Mouse (Mus musculus): ENCODE results near the gene Epb41. TPM values are rescaled to one million over a fixed set of nuclear protein-coding genes. Genes with fewer than 3 reads are reported as not detected.
A peak's percentile ranks its signal among the peaks of the same experiment; 100 is the strongest.

Epb41 gene
- 196 and 232 TPM in 2 replicates for polyA plus RNA-seq (2015; fragmentation: Nextera tagmentation; extraction: Ambion mirVana)

DNA sequence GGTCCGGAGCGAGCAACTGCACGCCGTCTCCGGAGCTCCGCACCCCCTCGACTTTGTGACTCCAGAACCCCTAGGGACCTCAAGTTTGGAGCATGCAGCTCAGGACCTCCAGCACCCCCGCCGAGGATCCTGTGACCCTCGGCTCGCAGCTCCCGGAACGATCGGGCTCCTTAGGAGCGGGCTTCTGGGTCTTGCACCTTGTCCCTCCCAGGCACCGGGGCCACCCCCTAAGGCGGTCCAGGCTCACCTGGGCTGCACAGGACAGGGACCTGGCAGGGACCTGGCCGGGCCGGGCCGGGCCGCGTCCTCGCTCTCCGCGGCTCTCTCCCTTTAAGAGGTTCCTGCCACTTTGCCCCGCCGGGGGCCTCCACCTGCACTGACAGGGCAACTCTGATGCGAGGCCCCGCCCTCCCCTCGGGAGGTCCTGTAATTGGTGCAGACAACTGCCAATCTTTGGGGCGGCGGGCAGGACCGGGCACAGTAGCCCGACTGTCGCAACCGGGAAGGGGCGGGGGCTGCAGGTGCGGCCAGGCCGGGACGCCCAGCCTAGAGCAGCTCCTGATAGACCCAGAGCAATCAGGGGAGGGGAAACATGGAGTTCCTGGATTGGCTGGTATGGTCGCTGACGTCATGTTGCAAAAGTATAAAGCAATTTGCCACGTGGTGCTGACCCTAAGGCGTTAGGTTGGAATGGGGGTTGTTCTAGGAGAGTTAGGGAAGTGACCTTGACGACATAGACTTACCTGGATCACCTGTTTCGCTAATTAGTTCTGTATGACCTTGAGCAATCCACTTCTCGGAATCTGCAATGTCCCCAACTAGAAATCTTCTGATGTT is at the start of gene Epb41:
Epb41 (minus strand) TSS at position 389 of the 837 bp plus-strand sequence.
- under 1% methylated on average over 47 of the region's 47 CpGs for WGBS (ENCODE audit: insufficient replicate concordance)
- H3K4me1 ChIP-seq (ENCODE audit: control insufficient read depth, low read depth, low read length), result peaks cover 73% of the 10 kb centered on the region
- peak within 1 kb of the TSS; percentile 78 for H3K4me2 ChIP-seq (ENCODE audit: low read depth, low read length)

DNA sequence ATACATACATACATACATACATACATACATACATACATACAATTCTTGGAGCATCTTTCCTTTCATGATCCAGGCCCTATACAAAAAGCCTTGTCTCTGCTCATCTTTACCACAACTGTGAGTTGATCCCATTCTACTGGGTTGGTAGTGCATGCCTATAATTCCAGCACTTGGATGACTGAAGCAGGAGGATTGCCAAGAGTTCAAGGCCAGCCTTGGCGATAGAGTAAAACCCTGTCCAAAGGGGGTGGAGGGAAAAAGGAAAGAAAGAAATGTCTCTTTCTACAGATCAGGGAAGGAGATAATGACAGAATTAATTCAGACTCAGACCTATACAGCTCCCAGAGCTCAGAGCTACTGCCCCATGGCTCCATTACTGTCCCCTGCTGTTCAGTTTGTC is 48.0 kb upstream of the Epb41 start:
- no peak for ATAC-seq (ENCODE audit: low read depth)
- H3K36me3 ChIP-seq (ENCODE audit: control insufficient read depth, insufficient read depth), result no peaks in the 10 kb centered on the region
- 64% methylated on average over 1 of the region's 1 CpGs for WGBS (ENCODE audit: insufficient replicate concordance)
- H3K9me3 ChIP-seq (replicated peaks; ENCODE audit: control insufficient read depth, low read length), result no peaks in the 10 kb centered on the region
- H3K4me3 ChIP-seq (ENCODE audit: low read depth, low read length), result no peak overlapping the region
- no peak overlapping the region for H3K9ac ChIP-seq (ENCODE audit: low read depth, low read length)
- H3K4me1 ChIP-seq (ENCODE audit: control insufficient read depth, low read depth, low read length), result no peaks in the 10 kb centered on the region
- H3K27me3 ChIP-seq (ENCODE audit: control insufficient read depth, insufficient read depth, low read depth, low read length), result no peaks in the 10 kb centered on the region
- no peak overlapping the region for H3K4me2 ChIP-seq (ENCODE audit: low read depth, low read length)
- no peak overlapping the region for H3K27ac ChIP-seq (ENCODE audit: low read length)

More for the DNA sequence above, at the start of gene Epb41:
- peak within 1 kb of the TSS; percentile 87 for H3K4me3 ChIP-seq (ENCODE audit: low read depth, low read length)
- peaks cover 27% of the 10 kb centered on the region for H3K36me3 ChIP-seq (ENCODE audit: control insufficient read depth, insufficient read depth)
- peak within 1 kb of the TSS; percentile 96 for H3K9ac ChIP-seq (ENCODE audit: low read depth, low read length)
- H3K27me3 ChIP-seq (ENCODE audit: control insufficient read depth, insufficient read depth, low read depth, low read length), result no peaks in the 10 kb centered on the region
- H3K9me3 ChIP-seq (replicated peaks; ENCODE audit: control insufficient read depth, low read length), result no peaks in the 10 kb centered on the region
- H3K27ac ChIP-seq (ENCODE audit: low read length), result peak within 1 kb of the TSS; percentile 100
- ATAC-seq (ENCODE audit: low read depth), result peak; percentile 83

GRCm38 (mm10) chr4:132121674-132122073 is 46.6 kb upstream of the Epb41 start:
- no peaks in the 10 kb centered on the region for H3K4me1 ChIP-seq (ENCODE audit: control insufficient read depth, low read depth, low read length)

GRCm38 (mm10) chr4:132119566-132119965 is 44.4 kb upstream of the Epb41 start:
- no peaks in the 10 kb centered on the region for H3K36me3 ChIP-seq (ENCODE audit: control insufficient read depth, insufficient read depth)
- peaks cover 5% of the 10 kb centered on the region; the same call in 1 of the 2 replicates for H3K27me3 ChIP-seq (ENCODE audit: control insufficient read depth, insufficient read depth, low read depth, low read length)
- no peak for ATAC-seq (ENCODE audit: low read depth)
- no peaks in the 10 kb centered on the region for H3K4me1 ChIP-seq (ENCODE audit: control insufficient read depth, low read depth, low read length)
- H3K4me3 ChIP-seq (ENCODE audit: low read depth, low read length), result no peak overlapping the region
- H3K9ac ChIP-seq (ENCODE audit: low read depth, low read length), result no peak overlapping the region
- H3K27ac ChIP-seq (ENCODE audit: low read length), result no peak overlapping the region
- H3K4me2 ChIP-seq (ENCODE audit: low read depth, low read length), result no peak overlapping the region
- H3K9me3 ChIP-seq (replicated peaks; ENCODE audit: control insufficient read depth, low read length), result no peaks in the 10 kb centered on the region
- 62% methylated on average over 9 of the region's 9 CpGs for WGBS (ENCODE audit: insufficient replicate concordance)

More at GRCm38 (mm10) chr4:132121674-132122073, 46.6 kb upstream of the Epb41 start:
- Histone ChIP-seq H3K27me3 (ENCODE audit: control insufficient read depth, insufficient read depth, low read depth, low read length) (no peaks in the 10 kb centered on the region), H3K4me2 (ENCODE audit: low read depth, low read length) (no peak overlapping the region), H3K9ac (ENCODE audit: low read depth, low read length) (no peak overlapping the region), H3K4me3 (ENCODE audit: low read depth, low read length) (no peak overlapping the region), H3K36me3 (ENCODE audit: control insufficient read depth, insufficient read depth) (no peaks in the 10 kb centered on the region), H3K27ac (ENCODE audit: low read length) (no peak overlapping the region), H3K9me3 (replicated peaks; ENCODE audit: control insufficient read depth, low read length) (no peaks in the 10 kb centered on the region)
- ATAC-seq (ENCODE audit: low read depth), result no peak
- 54% methylated on average over 5 of the region's 5 CpGs for WGBS (ENCODE audit: insufficient replicate concordance)

GRCm38 (mm10) chr4:132116315-132116714 is 41.2 kb upstream of the Epb41 start:
- no peak overlapping the region for H3K4me2 ChIP-seq (ENCODE audit: low read depth, low read length)
- H3K9ac ChIP-seq (ENCODE audit: low read depth, low read length), result no peak overlapping the region
- H3K9me3 ChIP-seq (replicated peaks; ENCODE audit: control insufficient read depth, low read length), result no peaks in the 10 kb centered on the region
- no peak overlapping the region for H3K4me3 ChIP-seq (ENCODE audit: low read depth, low read length)
- H3K27ac ChIP-seq (ENCODE audit: low read length), result no peak overlapping the region
- no peak for ATAC-seq (ENCODE audit: low read depth)
- H3K36me3 ChIP-seq (ENCODE audit: control insufficient read depth, insufficient read depth), result no peaks in the 10 kb centered on the region
- 54% methylated on average over 4 of the region's 4 CpGs for WGBS (ENCODE audit: insufficient replicate concordance)
- no peaks in the 10 kb centered on the region for H3K4me1 ChIP-seq (ENCODE audit: control insufficient read depth, low read depth, low read length)
- peaks cover 16% of the 10 kb centered on the region for H3K27me3 ChIP-seq (ENCODE audit: control insufficient read depth, insufficient read depth, low read depth, low read length)

DNA sequence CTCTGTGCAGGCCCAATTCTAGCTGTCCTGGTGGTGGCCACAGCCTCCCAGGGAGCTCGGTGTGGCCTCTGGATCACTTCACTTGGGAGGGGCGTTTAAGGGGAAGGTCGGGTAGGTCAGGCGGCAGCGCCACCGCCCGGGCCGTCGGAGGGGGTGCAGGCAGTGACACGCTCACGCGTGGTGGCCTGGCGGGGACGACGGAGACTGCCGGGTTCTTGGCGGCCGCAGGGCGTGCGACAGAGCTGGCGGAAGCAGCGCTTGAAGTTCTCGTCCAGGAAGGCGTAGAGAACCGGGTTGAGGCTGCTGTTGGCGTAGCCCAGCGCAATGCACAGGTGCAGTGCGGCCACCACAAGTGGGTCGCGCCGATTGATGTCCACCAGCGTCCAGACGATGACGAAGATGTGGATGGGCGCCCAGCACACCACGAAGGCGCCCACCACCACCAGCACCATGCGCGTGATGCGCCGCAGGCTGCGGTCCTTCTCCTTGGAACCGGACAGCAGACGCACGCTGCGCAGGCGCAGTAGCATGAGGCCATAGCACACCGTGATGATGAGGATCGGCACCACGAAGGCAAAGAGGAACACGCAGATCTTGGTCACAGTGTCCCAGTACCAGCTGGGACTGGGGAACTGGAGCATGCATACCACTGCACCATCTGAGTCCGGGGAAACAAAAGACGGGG is 38.4 kb upstream of the Epb41 start:
- WGBS (ENCODE audit: insufficient replicate concordance), result 34% methylated on average over 53 of the region's 53 CpGs
- Histone ChIP-seq H3K4me2 (ENCODE audit: low read depth, low read length) (peak overlapping the region; percentile 13; the same call in 1 of the 2 replicates), H3K36me3 (ENCODE audit: control insufficient read depth, insufficient read depth) (no peaks in the 10 kb centered on the region), H3K27me3 (ENCODE audit: control insufficient read depth, insufficient read depth, low read depth, low read length) (peaks cover 18% of the 10 kb centered on the region), H3K9me3 (replicated peaks; ENCODE audit: control insufficient read depth, low read length) (no peaks in the 10 kb centered on the region), H3K9ac (ENCODE audit: low read depth, low read length) (no peak overlapping the region), H3K27ac (ENCODE audit: low read length) (no peak overlapping the region), H3K4me3 (ENCODE audit: low read depth, low read length) (no peak overlapping the region), H3K4me1 (ENCODE audit: control insufficient read depth, low read depth, low read length) (no peaks in the 10 kb centered on the region)
- ATAC-seq (ENCODE audit: low read depth), result no peak

- Histone ChIP-seq H3K27ac (ENCODE audit: low read length) (no peak overlapping the region), H3K9ac (ENCODE audit: low read depth, low read length) (no peak overlapping the region), H3K4me1 (ENCODE audit: control insufficient read depth, low read depth, low read length) (no peaks in the 10 kb centered on the region), H3K27me3 (ENCODE audit: control insufficient read depth, insufficient read depth, low read depth, low read length) (peaks cover 18% of the 10 kb centered on the region), H3K36me3 (ENCODE audit: control insufficient read depth, insufficient read depth) (no peaks in the 10 kb centered on the region), H3K4me3 (ENCODE audit: low read depth, low read length) (no peak overlapping the region), H3K9me3 (replicated peaks; ENCODE audit: control insufficient read depth, low read length) (no peaks in the 10 kb centered on the region), H3K4me2 (ENCODE audit: low read depth, low read length) (no peak overlapping the region)
- WGBS (ENCODE audit: insufficient replicate concordance), result 65% methylated on average over 4 of the region's 4 CpGs
- ATAC-seq (ENCODE audit: low read depth), result no peak
Measured at GRCm38 (mm10) chr4:132111227-132111626, 36.1 kb upstream of the Epb41 start.

- 69% methylated on average over 7 of the region's 7 CpGs for WGBS (ENCODE audit: insufficient replicate concordance)
- Histone ChIP-seq H3K27me3 (ENCODE audit: control insufficient read depth, insufficient read depth, low read depth, low read length) (peaks cover 6% of the 10 kb centered on the region), H3K4me1 (ENCODE audit: control insufficient read depth, low read depth, low read length) (no peaks in the 10 kb centered on the region), H3K27ac (ENCODE audit: low read length) (no peak overlapping the region), H3K36me3 (ENCODE audit: control insufficient read depth, insufficient read depth) (no peaks in the 10 kb centered on the region), H3K4me2 (ENCODE audit: low read depth, low read length) (no peak overlapping the region), H3K9ac (ENCODE audit: low read depth, low read length) (no peak overlapping the region), H3K4me3 (ENCODE audit: low read depth, low read length) (no peak overlapping the region), H3K9me3 (replicated peaks; ENCODE audit: control insufficient read depth, low read length) (no peaks in the 10 kb centered on the region)
- ATAC-seq (ENCODE audit: low read depth), result no peak
Measured at GRCm38 (mm10) chr4:132108221-132108620, 33.1 kb upstream of the Epb41 start.

GRCm38 (mm10) chr4:132101152-132101551 is 26.0 kb upstream of the Epb41 start:
- H3K36me3 ChIP-seq (ENCODE audit: control insufficient read depth, insufficient read depth), result no peaks in the 10 kb centered on the region
- H3K4me1 ChIP-seq (ENCODE audit: control insufficient read depth, low read depth, low read length), result no peaks in the 10 kb centered on the region
- H3K9me3 ChIP-seq (replicated peaks; ENCODE audit: control insufficient read depth, low read length), result no peaks in the 10 kb centered on the region
- H3K27me3 ChIP-seq (ENCODE audit: control insufficient read depth, insufficient read depth, low read depth, low read length), result no peaks in the 10 kb centered on the region; the same call in 1 of the 2 replicates
- H3K9ac ChIP-seq (ENCODE audit: low read depth, low read length), result no peak overlapping the region
- 32% methylated on average over 3 of the region's 3 CpGs for WGBS (ENCODE audit: insufficient replicate concordance)
- ATAC-seq (ENCODE audit: low read depth), result no peak
- H3K4me2 ChIP-seq (ENCODE audit: low read depth, low read length), result no peak overlapping the region
- no peak overlapping the region for H3K27ac ChIP-seq (ENCODE audit: low read length)
- H3K4me3 ChIP-seq (ENCODE audit: low read depth, low read length), result no peak overlapping the region

All from liver, embryonic 16.5 days (tissue).